Mouse (Mus musculus): ENCODE measurements at regions not wholly inside any gene's neighbourhood (a gene's known extent, or its start where the extent isn't known, plus 50 kb on each side); places are given as distances from the start of the nearest gene placed in this dataset.
"Not testable (repeated sequence)": the region's sequence is repeated elsewhere in the genome, so short reads cannot be mapped to it uniquely, and the experiment has no call there.

GRCm38 (mm10) chr6:89059431-89059975, 157.5 kb downstream of the Tpra1 start:
- no peak for DNase-seq

GRCm38 (mm10) chr6:89064977-89065580, 163.0 kb downstream of the Tpra1 start:
- DNase-seq = no peak

GRCm38 (mm10) chr6:89066588-89066987, 164.5 kb downstream of the Tpra1 start:
- DNase-seq = no peak

- no peak for DNase-seq
Measured at GRCm38 (mm10) chr6:89068286-89068685, 166.2 kb downstream of the Tpra1 start.

- no peak for DNase-seq
Measured at GRCm38 (mm10) chr6:89069108-89069507, 167.1 kb downstream of the Tpra1 start.

GRCm38 (mm10) chr6:89070011-89070410, 168.0 kb downstream of the Tpra1 start:
- no peak for DNase-seq

- DNase-seq = no peak
Measured at GRCm38 (mm10) chr6:89071766-89072165, 169.7 kb downstream of the Tpra1 start.

GRCm38 (mm10) chr6:89072569-89072968, 170.5 kb downstream of the Tpra1 start:
- DNase-seq = no peak

GRCm38 (mm10) chr6:89081624-89082300, 179.7 kb downstream of the Tpra1 start:
- no peak for DNase-seq

GRCm38 (mm10) chr6:89084437-89084836, 182.4 kb downstream of the Tpra1 start:
- DNase-seq = no peak

- no peak for DNase-seq
Measured at GRCm38 (mm10) chr6:89085151-89085550, 183.1 kb downstream of the Tpra1 start.

- DNase-seq = no peak
Measured at GRCm38 (mm10) chr6:89087620-89088019, 185.6 kb downstream of the Tpra1 start.

- DNase-seq = no peak
Measured at GRCm38 (mm10) chr6:89090096-89090495, 188.0 kb downstream of the Tpra1 start.

GRCm38 (mm10) chr6:89095911-89096310, 193.9 kb downstream of the Tpra1 start:
- no peak for DNase-seq

GRCm38 (mm10) chr6:89097531-89097930, 195.5 kb downstream of the Tpra1 start:
- no peak for DNase-seq

- no peak for DNase-seq
Measured at GRCm38 (mm10) chr6:89119241-89119640, 217.2 kb downstream of the Tpra1 start.

GRCm38 (mm10) chr6:89121023-89121745, 219.1 kb downstream of the Tpra1 start:
- no peak for DNase-seq

- DNase-seq = no peak
Measured at GRCm38 (mm10) chr6:89121746-89122070, 219.7 kb downstream of the Tpra1 start.

GRCm38 (mm10) chr6:89125916-89126315, 223.9 kb downstream of the Tpra1 start:
- no peak for DNase-seq

GRCm38 (mm10) chr6:89128141-89128540, 226.1 kb downstream of the Tpra1 start:
- DNase-seq = not testable (repeated sequence)

GRCm38 (mm10) chr6:89140469-89140868, 222.0 kb downstream of the Plxna1 start:
- DNase-seq = no peak

GRCm38 (mm10) chr6:89153027-89153662, 209.3 kb downstream of the Plxna1 start:
- no peak for DNase-seq

- DNase-seq = no peak
Measured at GRCm38 (mm10) chr6:89157501-89157900, 204.9 kb downstream of the Plxna1 start.

Data from cerebellum, postnatal 36 days (tissue).